Mouse (Mus musculus) left cerebral cortex, adult 2 months (tissue): ENCODE data around the gene Jmjd8. TPM values are rescaled to one million over a fixed set of nuclear protein-coding genes. Genes with fewer than 3 reads are reported as not detected.
A peak's percentile ranks its signal among the peaks of the same experiment; 100 is the strongest.

ENCODE experiments used
- DNase-seq, 2 experiments: peaks; one replicate each; pipeline ENCODE4 v3.0.0; 2021 to 2022; ENCODE audit warnings: low spot score in 2 of 2, mixed read lengths in 1 of 2; ENCODE audit errors: extremely low spot score in 1 of 2
- H3K27ac ChIP-seq: fragments of 200-600 bp; 2 replicates; pipeline ENCODE4 v1.8.1; 2022
- H3K4me3 ChIP-seq: fragments of 200-600 bp; 2 replicates; pipeline ENCODE4 v1.8.1; 2022
- CTCF ChIP-seq: fragments of 200-600 bp; IDR thresholded peaks from 2 replicates; pipeline ENCODE4 v1.8.1; 2022; ENCODE audit warnings: antibody characterized with exemption, mild to moderate bottlenecking, moderate library complexity
- intact Hi-C: fragments of 180-260 bp; cut with DNase I; formaldehyde crosslinking; loops from one replicate; pipeline ENCODE4 v1.15.1; 2025
- total RNA-seq, 2 experiments: library from RNA; stranded (reverse); gene quantifications; 2 replicates each; pipeline ENCODE4 v1.2.3; 2021

Gene Jmjd8
- total RNA-seq, 2 experiments from 2014 or later, result 55.1 to 55.6 TPM

DNA sequence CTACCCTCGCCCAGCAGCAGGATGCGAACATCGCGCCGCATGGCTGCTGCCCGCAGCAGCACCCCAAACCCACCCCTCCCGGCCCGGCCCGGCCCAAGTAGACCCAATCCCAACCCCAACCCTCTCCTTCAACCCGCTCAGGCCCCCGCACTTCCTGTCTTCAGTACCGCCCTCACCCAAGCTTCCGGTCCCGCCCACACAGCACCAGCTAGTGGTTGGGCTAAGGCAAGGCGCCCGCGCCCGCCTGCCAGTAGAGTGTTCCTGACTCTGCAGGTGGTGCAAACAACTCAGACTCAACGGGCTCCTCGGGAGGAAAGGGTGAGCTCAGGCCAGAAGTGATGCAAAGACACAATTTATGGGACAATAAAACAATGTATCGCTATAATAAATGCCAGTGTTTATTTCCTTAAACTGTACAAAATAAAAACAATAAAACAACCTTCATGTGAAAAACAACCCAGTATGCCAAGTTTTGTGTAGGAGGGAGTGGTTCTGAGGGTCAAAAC lies 15.8 kb downstream of the Jmjd8 start, which contains the start of gene Rhot2:
Gene Rhot2 (minus strand): TSS at position 456 of the 506 bp plus-strand sequence.
- TF ChIP-seq CTCF, result peak; percentile 52
- DNase-seq, result peak; percentile 93 to 94
- Histone ChIP-seq H3K4me3 (peak within 1 kb of the TSS; percentile 85), H3K27ac (peak within 1 kb of the TSS; percentile 92)
- intact Hi-C loops, result no loop called here

DNA sequence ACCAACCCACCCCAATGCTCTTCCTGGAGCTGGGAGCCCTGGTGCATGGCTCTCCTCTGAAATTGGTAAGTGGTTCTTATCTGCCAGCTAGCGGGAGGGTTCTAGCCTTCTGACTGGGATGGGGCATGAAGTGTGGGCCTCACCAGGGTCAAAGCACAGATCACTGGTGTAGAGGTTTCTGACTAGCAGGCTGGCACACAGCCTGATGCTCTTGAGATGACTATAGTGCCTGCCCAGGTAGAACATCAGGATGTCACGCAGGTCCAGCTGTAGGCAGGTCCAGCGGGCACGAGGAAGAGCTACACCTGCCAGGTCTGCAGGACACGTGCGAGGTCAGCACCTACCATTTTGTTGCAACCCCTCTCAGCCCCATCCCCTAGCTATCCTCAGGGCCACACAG lies 31.6 kb downstream of the Jmjd8 start:
- no peak for DNase-seq
- no peak overlapping the region for H3K27ac ChIP-seq
- intact Hi-C loops, result no loop called here
- TF ChIP-seq CTCF, result no peak
- no peak overlapping the region for H3K4me3 ChIP-seq

DNA sequence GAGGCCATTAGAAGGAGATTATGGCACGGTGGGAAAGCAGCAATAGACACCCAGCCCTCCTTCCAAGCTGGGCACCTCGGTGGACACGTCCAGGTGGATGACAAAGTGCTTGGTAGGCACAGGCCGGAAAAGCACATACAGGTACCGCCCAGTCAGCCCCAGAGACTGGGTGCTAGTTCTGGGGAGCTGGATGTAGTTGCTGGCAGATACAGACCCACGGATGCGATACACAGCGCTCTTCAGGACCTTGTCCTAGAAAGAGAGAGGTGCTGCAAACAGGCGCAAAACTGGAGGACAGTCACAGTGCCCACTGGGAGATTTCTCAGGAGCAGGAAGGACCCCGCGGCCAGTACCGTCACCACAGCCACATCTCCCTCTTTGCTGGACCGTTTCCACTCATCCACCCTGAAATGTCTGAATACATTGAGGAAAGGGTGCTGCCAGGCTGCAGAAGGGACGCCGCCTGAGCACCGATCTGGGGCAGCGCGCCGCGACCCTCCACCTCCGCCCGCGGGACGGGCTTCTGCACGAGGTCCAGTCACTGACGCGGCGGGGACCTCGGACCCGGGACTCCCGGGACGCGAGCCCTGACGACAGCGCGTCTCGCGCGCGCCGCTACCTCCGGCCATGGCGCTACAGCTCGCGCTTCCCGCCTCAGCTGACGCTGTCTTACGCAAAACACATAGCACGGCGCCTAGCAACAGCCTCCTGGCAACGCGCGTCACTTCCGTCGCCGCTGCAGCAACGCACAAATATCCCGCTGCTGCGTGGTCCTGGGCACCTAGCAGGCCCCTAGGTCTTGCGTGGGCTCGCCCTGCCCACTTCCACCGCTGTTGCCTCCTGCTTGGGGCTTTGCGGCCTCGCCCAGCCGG lies 32.4 kb downstream of the Jmjd8 start, which contains the start of gene Wdr90:
Gene Wdr90 (minus strand): TSS at position 670 of the 872 bp plus-strand sequence.
- TF ChIP-seq CTCF, result peak; percentile 22; the same call in 1 of the 2 replicates
- peak; percentile 93 to 94 for DNase-seq
- intact Hi-C loops, result no loop called here
- H3K27ac ChIP-seq, result peak within 1 kb of the TSS; percentile 97
- H3K4me3 ChIP-seq, result peak within 1 kb of the TSS; percentile 73

DNA sequence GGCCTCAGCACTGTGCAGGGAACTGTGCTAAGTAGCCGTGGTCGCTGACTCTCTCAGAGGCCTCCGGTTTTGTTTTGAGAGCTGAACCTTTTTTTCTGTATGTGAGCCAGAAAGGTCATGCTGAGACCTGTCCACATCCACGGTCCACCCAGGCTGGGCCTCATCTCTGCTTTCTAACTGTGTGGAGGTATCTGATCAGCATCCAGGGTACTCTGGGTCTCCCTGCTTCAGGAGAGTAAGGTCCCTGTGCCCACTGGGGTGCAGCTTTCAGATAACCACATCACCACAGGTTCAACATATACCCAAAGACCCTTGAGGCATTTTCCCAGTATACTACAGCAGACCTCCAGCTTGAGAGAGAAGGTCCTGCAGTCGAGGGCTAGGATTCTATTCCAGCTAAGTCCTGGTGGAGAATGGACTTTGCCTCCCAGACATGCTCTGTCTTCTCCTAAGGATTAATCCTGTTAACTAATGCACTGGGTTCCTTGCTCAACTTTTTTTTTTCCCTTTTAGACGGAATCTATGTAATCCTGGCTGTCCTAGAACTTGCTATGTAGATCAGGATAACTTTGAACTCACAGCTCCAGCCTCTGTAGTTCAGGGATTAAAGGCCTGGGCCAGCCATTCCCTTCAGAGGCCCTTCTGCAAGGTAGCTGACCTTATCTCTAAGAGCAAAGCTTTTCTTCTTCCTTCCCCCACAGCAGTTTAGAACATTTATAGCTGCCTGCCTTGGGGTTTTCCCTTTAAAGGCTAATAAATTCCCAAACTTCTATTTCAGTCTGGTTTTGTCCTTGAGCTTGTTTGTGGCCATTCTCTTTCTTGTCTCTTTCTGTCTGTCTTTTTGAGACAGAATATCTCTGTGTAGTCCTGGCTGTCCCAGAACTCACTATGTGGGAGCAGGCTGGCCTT lies 33.3 kb downstream of the Jmjd8 start:
- DNase-seq, result no peak
- TF ChIP-seq CTCF, result no peak
- intact Hi-C loops, result no loop called here
- H3K27ac ChIP-seq, result peak overlapping the region; percentile 97
- H3K4me3 ChIP-seq, result peak overlapping the region; percentile 73

DNA sequence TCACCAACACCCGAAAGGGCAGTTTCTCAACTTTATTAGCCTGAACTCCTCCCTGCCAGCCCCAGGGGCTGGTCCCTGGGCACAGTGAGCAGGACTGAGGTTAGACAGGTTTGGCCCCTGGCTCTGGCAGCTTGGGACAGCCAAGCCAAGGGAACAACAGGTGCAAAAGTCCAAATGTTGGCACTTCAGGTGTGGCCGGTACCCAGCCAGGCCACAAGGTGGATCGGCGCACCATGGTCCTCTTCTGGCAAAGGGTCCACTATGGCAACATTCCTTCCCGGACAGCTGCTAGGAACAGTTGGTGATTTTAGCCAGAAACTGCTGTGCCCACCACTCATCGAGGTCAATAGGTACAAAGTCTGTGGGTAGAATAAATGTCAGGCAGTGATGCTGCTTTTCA lies 35.0 kb downstream of the Jmjd8 start:
- intact Hi-C loops, result no loop called here
- no peak for DNase-seq
- no peak overlapping the region for H3K27ac ChIP-seq
- TF ChIP-seq CTCF, result no peak
- no peak overlapping the region for H3K4me3 ChIP-seq

DNA sequence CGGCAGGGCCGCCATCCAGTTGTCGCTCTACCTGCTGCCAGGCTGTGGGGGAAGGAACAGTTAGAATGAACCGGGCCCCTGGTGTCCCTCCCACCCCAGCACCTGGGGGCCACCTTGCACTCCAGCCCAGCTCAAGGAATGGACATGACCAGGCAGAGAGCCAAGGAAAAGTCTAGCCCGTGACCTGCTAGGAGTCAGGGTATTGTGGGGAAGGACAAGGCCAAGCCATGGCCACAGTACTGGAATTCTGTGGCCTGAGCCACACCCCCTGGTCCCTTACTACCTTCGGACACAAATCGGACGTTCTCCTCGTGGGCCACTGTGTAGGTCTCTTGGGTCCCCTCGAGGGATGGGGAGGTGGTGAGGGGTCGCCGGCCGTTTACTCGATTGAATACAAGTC lies 35.6 kb downstream of the Jmjd8 start:
- no peak for TF ChIP-seq CTCF
- intact Hi-C loops, result no loop called here
- no peak for DNase-seq
- no peak overlapping the region for H3K27ac ChIP-seq
- no peak overlapping the region for H3K4me3 ChIP-seq

DNA sequence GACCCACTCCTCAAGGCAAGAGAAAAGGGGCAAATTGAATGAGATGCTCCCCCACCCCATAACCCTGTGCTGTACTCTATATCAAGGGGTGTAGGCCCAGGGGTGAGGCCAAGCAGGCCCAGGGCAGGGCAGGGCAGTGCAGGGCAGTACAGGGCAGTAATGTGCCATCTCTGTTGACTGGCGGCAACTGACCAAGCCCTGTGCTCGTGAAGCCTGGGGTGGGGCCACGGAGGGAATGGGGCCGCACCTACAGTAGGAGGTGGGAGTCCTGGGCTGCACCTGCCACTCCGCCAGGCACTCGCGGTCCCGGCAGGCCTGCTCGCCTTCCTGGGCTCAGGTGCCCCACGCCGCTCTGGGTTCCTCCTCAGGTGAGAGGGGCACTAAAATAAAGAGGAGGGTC lies 36.6 kb downstream of the Jmjd8 start:
- no peak for DNase-seq
- Histone ChIP-seq H3K4me3 (no peak overlapping the region), H3K27ac (no peak overlapping the region)
- intact Hi-C loops, result no loop called here
- TF ChIP-seq CTCF, result no peak

DNA sequence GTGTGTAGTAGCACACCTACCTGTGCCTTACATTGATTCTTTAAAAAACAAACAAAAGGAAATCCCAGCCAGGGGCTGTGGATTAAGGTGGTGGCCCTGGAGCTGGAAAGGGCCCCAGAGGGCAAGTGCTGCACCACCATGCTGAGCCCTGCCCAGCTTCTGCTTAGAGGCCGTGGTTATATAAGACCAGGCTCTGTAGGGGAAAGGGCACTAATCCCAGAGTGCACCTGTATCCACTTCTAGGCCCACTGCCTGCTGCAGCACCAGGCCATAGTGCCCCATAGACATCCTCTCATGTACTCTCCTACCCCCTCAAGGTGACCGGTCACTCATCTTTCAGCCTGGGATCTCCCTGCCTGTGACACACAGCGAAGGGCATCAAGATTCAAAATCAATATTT lies 37.5 kb downstream of the Jmjd8 start:
- Histone ChIP-seq H3K27ac (no peak overlapping the region), H3K4me3 (no peak overlapping the region)
- TF ChIP-seq CTCF, result no peak
- intact Hi-C loops, result no loop called here
- DNase-seq, result no peak

DNA sequence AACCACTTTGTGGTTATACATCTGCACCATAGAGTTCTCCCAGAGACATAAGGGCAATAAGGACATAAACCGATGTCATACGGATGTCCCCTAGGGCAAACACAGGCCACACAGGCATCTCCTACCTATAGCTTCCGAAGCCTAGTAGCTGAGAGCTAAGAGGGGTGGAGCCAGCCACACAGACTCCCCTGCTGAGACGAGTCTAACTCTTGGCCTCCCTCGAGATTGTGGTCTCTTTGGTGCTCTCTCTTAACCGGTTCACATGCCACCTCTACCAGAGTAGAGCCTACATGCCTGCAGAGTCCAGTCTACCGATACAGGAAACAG lies 38.8 kb downstream of the Jmjd8 start:
- no peak for TF ChIP-seq CTCF

DNA sequence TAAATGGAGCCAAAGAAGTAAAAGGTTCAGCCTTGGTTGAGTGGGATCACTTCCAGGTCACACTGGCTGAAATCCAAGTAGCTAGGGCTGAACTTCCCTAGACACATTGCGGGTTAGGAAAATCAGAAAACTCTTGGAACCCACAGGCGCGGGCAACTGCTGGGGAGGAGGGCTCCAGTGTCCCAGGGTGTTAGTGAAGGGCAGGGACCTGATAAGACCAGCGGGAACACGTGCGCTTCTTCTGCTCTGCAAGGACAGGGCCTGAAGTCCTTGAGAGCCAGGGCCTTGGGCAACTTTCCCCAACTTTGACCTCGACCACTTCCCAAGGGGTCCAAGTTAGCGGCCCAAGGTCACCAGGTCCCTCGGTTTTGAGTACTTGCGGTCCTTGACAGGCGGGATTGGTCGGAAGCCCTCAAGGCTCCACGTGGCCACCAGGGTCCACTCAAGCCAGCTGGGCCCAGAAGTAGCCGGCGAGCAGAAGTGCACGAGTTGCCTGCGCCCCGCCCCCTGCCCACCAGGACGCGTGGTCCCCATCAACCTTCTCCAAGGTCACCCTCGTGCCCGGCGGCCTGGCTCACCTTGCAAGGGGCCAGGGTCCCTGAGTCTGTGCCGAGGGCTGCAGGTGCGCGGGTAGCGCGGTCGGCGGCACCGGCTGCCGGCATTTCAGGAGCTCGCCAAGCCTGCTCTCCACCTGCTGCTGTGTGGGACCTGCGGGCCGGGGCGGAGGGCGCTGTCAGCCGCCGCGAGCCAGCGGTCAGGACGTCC lies 39.4 kb downstream of the Jmjd8 start:
- DNase-seq, result no peak
- intact Hi-C loops, result no loop called here
- TF ChIP-seq CTCF, result no peak
- Histone ChIP-seq H3K27ac (peak overlapping the region; percentile 88), H3K4me3 (peak overlapping the region; percentile 91)

More for the DNA sequence above, 38.8 kb downstream of the Jmjd8 start:
- no peak for DNase-seq
- H3K27ac ChIP-seq, result peak overlapping the region; percentile 88
- intact Hi-C loops, result no loop called here
- peak overlapping the region; percentile 91 for H3K4me3 ChIP-seq

DNA sequence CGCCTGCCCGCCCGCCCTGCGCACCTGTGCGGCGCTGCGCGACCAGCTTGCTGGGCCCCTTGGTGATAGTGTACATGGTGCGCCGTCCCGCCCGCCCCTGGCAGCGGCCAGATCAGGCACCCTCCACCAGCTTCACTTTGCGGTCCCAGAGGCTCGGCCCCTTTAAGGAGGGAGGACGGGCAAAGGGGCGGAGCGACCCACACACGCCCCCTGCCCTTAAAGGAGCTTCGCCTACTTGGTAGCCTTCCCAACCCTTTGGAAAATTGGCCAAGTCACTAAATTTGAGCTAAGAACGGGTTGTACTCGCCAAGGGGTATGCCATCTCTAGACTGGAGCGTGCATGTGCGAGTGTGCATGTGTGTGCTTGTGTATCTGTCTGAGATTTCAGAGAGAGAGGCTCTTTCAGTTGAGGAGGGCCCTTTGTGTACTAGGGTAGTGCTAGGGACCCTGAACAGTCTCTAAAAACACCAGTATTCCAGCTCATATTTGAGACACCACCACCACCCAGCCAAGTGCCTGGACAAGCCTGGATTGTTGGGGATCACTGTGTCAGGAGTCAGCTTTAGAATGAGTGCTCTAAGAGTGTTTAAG lies 40.0 kb downstream of the Jmjd8 start, which contains the start of gene Mcrip2:
Gene Mcrip2 (minus strand): TSS at position 164 of the 591 bp plus-strand sequence.
- peak within 1 kb of the TSS; percentile 88 for H3K27ac ChIP-seq
- peak; percentile 80 to 82 for DNase-seq
- TF ChIP-seq CTCF, result no peak
- peak within 1 kb of the TSS; percentile 91 for H3K4me3 ChIP-seq
- intact Hi-C loops, result no loop called here
